Mouse (Mus musculus): Measurements from ENCODE around the gene Ttll7.

DNA sequence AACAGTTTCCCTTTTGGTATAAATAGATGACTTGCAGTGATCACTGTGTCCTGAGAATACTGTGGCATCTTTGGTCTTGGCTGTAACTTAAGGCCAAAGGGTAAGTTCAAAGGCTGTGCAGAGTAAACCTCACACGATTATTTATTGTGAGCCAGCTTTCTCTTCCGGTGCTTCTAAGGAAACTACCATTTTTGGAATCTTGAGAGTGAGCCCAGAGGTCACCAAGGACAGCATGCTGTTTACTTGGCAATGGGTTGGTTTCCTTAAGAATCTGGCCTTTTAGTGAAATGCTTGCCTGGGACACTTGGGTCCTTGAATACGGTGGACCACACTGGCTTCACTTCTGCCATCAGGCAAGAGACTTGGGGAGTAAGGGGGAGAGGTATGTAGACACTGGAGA lies 9.4 kb upstream of the Ttll7 start:
- no peak for TF ChIP-seq UBTF (IDR thresholded peaks at IDR 0.05; ENCODE audit: borderline replicate concordance, insufficient read depth, low read depth, low read length)
- TF ChIP-seq MYC (IDR thresholded peaks at IDR 0.05; ENCODE audit: low read depth, low read length): no peak
- no peak for TF ChIP-seq MXI1 (IDR thresholded peaks at IDR 0.05; ENCODE audit: low read depth, low read length)
- TF ChIP-seq CTCF (IDR thresholded peaks at IDR 0.05 in 2 of 3, conservative IDR thresholded peaks at IDR 0.05 in 1 of 3; ENCODE audit: control insufficient read depth in 1 of 3, insufficient read depth in 1 of 3, low read depth in 2 of 3, low read length in 3 of 3, poor library complexity in 1 of 3, severe bottlenecking in 1 of 3): no peak
- TF ChIP-seq POLR2A (IDR thresholded peaks at IDR 0.05; ENCODE audit: control insufficient read depth in 1 of 2, insufficient read depth in 1 of 2, low read depth in 1 of 2, low read length in 2 of 2, poor library complexity in 1 of 2): no peak
- no peak for TF ChIP-seq MYB (IDR thresholded peaks at IDR 0.05; ENCODE audit: low read depth, low read length)
- no peak for TF ChIP-seq BHLHE40 (IDR thresholded peaks at IDR 0.05; ENCODE audit: borderline replicate concordance, low read depth, low read length)
- no peak for TF ChIP-seq GATA1 (IDR thresholded peaks at IDR 0.05; ENCODE audit: low read depth, low read length)
- TF ChIP-seq E2F4 (IDR thresholded peaks at IDR 0.05; ENCODE audit: borderline replicate concordance, low read depth, low read length): no peak
